Mouse (Mus musculus) intestine, postnatal 0 days (tissue): ENCODE measurements at regions not wholly inside any gene's neighbourhood (a gene's known extent, or its start where the extent isn't known, plus 50 kb on each side); places are given as distances from the start of the nearest gene placed in this dataset.

ENCODE experiments used
- ATAC-seq: fragments of 200-750 bp; cut with Nextera tagmentation; 2 replicates; pipeline ENCODE4 v1.8.0; 2017; ENCODE audit warnings: mild to moderate bottlenecking, moderate TSS enrichment, moderate library complexity
- H3K27ac ChIP-seq: fragments of 300-500 bp; sonication (generic); 2 replicates; pipeline ENCODE4 v1.5.1; 2014; ENCODE audit warnings: mild to moderate bottlenecking, low read depth, low read length, moderate library complexity
- H3K27me3 ChIP-seq: fragments of 300-500 bp; sonication (generic); replicated peaks from 2 replicates; pipeline ENCODE4 v1.6.1; 2014; ENCODE audit warnings: low read length, mixed read lengths; ENCODE audit not compliant: control insufficient read depth, insufficient read depth
- H3K36me3 ChIP-seq: fragments of 300-500 bp; sonication (generic); 2 replicates; pipeline ENCODE4 v1.6.1; 2014; ENCODE audit warnings: mild to moderate bottlenecking, moderate library complexity; ENCODE audit not compliant: control insufficient read depth, insufficient read depth
- H3K4me1 ChIP-seq: fragments of 300-500 bp; sonication (generic); replicated peaks from 2 replicates; pipeline ENCODE4 v1.6.1; 2014; ENCODE audit warnings: antibody characterized with exemption, low read length, mixed read lengths; ENCODE audit not compliant: control insufficient read depth, insufficient read depth
- H3K4me2 ChIP-seq: fragments of 300-500 bp; sonication (generic); replicated peaks from 2 replicates; pipeline ENCODE4 v1.6.1; 2014; ENCODE audit warnings: low read depth, mild to moderate bottlenecking, moderate library complexity
- H3K4me3 ChIP-seq: fragments of 300-500 bp; sonication (generic); 2 replicates; pipeline ENCODE4 v1.5.1; 2014; ENCODE audit warnings: low read depth, low read length
- H3K9ac ChIP-seq: fragments of 300-500 bp; sonication (generic); 2 replicates; pipeline ENCODE4 v1.6.1; 2014; ENCODE audit warnings: mild to moderate bottlenecking, low read depth, low read length
- H3K9me3 ChIP-seq: fragments of 300-500 bp; sonication (generic); 2 replicates; pipeline ENCODE4 v1.6.1; 2016; ENCODE audit warnings: mixed run types; ENCODE audit not compliant: control insufficient read depth
- CTCF ChIP-seq: sonication (generic); IDR thresholded peaks from 2 replicates; pipeline ENCODE4 v1.5.1; 2016; ENCODE audit warnings: low read depth, mild to moderate bottlenecking, control low read depth, antibody characterized with exemption, moderate library complexity
- WGBS: fragments of 180-500 bp; shearing (Covaris S2); extraction: QIAGEN DNeasy Blood & Tissue Kit; methylation state at CpG from one replicate; pipeline ENCODE4 v1.1.7; 2014; 5-methylcytosine and 5-hydroxymethylcytosine counted together

- WGBS: 75% methylated on average over 3 of the region's 3 CpGs
- H3K27ac ChIP-seq: no peak overlapping the region
- no peak for ATAC-seq
- H3K4me2 ChIP-seq: no peak overlapping the region
- H3K4me3 ChIP-seq: no peak overlapping the region
- H3K27me3 ChIP-seq: no peaks in the 10 kb centered on the region
- H3K36me3 ChIP-seq: no peaks in the 10 kb centered on the region
- no peaks in the 10 kb centered on the region for H3K9me3 ChIP-seq
- TF ChIP-seq CTCF: no peak
- H3K4me1 ChIP-seq: 0 out of 2 replicates have a peak, but pooled peaks cover 2% of the 10 kb centered on the region
- no peak overlapping the region for H3K9ac ChIP-seq
Measured at GRCm38 (mm10) chr6:49987541-49988210, 122.4 kb upstream of the Mpp6 start.

- Histone ChIP-seq H3K4me1 (0 out of 2 replicates have a peak, but pooled peaks cover 2% of the 10 kb centered on the region), H3K27ac (no peak overlapping the region), H3K4me3 (no peak overlapping the region), H3K9me3 (no peaks in the 10 kb centered on the region), H3K27me3 (no peaks in the 10 kb centered on the region), H3K4me2 (no peak overlapping the region), H3K9ac (no peak overlapping the region), H3K36me3 (no peaks in the 10 kb centered on the region)
- WGBS: 83% methylated on average over 9 of the region's 9 CpGs
- no peak for ATAC-seq
- no peak for TF ChIP-seq CTCF
Measured at GRCm38 (mm10) chr6:49989585-49990521, 120.2 kb upstream of the Mpp6 start.

DNA sequence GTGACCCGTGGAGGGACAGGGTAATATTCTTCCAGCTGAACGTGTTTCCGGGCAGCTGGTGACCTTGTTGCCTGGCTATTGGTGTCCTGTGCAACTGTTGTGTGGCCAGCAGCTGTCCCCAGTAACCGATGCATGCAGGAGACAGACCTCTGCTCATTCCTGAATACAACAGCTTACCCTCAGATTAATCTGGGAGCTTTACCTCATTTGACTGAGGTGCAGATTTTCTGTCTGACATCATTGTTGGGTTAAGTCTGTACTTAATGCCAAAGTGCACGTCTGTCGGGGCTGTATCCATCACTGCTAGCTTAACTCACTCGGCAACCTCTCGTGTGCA, 119.6 kb upstream of the Mpp6 start:
- H3K36me3 ChIP-seq: no peaks in the 10 kb centered on the region
- no peaks in the 10 kb centered on the region for H3K4me1 ChIP-seq
- H3K27ac ChIP-seq: no peak overlapping the region
- WGBS: 53% methylated on average over 8 of the region's 8 CpGs
- no peaks in the 10 kb centered on the region for H3K27me3 ChIP-seq
- ATAC-seq: no peak
- H3K4me3 ChIP-seq: no peak overlapping the region
- no peaks in the 10 kb centered on the region for H3K9me3 ChIP-seq
- no peak overlapping the region for H3K9ac ChIP-seq
- no peak for TF ChIP-seq CTCF
- H3K4me2 ChIP-seq: no peak overlapping the region

- Histone ChIP-seq H3K27ac (no peak overlapping the region), H3K9ac (no peak overlapping the region), H3K27me3 (no peaks in the 10 kb centered on the region), H3K36me3 (no peaks in the 10 kb centered on the region), H3K4me3 (no peak overlapping the region), H3K9me3 (no peaks in the 10 kb centered on the region), H3K4me2 (no peak overlapping the region), H3K4me1 (no peaks in the 10 kb centered on the region)
- ATAC-seq: no peak
- no peak for TF ChIP-seq CTCF
- WGBS: 89% methylated on average over 11 of the region's 11 CpGs
Measured at GRCm38 (mm10) chr6:49999365-49999764, 110.7 kb upstream of the Mpp6 start.

DNA sequence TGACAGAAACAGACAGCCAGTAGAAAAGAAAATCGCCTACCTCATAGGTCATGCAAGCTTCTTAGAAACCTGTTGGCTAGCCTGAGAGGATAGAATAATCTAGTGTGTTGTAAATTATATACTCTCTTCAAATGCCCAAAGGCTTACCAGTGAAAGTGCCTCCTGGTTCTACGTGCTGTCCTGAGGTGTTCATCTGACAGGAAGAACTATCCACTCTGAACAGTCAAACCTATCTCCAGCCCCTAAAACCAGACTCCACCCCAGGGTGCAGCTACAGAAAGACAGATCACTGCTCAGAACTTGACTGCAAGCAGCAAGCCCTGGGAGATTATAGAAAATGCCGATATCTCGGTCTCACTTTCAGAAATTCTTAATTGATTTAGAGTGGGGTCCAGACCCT, 102.0 kb upstream of the Mpp6 start:
- H3K4me2 ChIP-seq: no peak overlapping the region

DNA sequence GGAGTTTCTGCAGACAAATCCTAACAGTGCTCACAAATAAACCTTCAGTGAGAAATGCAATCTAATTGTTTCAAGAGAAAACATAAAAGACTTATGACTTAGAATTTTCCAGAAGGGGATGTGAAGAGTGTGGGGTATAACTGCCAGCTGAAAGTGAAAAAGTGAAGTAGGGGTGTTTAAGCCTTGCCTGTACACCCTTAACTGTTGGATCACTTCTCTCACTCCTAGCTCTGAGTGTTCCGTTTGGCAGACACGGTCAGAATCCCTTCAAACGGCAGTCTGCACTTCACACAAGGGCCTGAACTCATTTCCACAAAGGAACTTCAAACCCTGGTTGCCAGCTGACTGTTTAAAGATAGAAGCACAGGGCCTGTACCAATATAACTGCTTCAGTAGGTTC, 101.2 kb upstream of the Mpp6 start:
- H3K9ac ChIP-seq: no peak overlapping the region
- H3K36me3 ChIP-seq: no peaks in the 10 kb centered on the region
- H3K4me3 ChIP-seq: no peak overlapping the region
- 48% methylated on average over 3 of the region's 3 CpGs for WGBS
- no peak overlapping the region for H3K27ac ChIP-seq
- H3K27me3 ChIP-seq: no peaks in the 10 kb centered on the region
- no peak for ATAC-seq
- H3K9me3 ChIP-seq: no peaks in the 10 kb centered on the region
- no peak for TF ChIP-seq CTCF
- H3K4me2 ChIP-seq: no peak overlapping the region
- no peaks in the 10 kb centered on the region for H3K4me1 ChIP-seq

More for the DNA sequence above, 102.0 kb upstream of the Mpp6 start:
- H3K4me1 ChIP-seq: no peaks in the 10 kb centered on the region
- H3K27ac ChIP-seq: no peak overlapping the region
- WGBS: 74% methylated on average over 4 of the region's 4 CpGs
- no peak for ATAC-seq
- no peaks in the 10 kb centered on the region for H3K27me3 ChIP-seq
- H3K4me3 ChIP-seq: no peak overlapping the region
- no peaks in the 10 kb centered on the region for H3K36me3 ChIP-seq
- no peak for TF ChIP-seq CTCF
- H3K9ac ChIP-seq: no peak overlapping the region
- no peaks in the 10 kb centered on the region for H3K9me3 ChIP-seq
